Mouse (Mus musculus): Measurements from ENCODE around the gene Crygc.
"Not testable (repeated sequence)": the region's sequence is repeated elsewhere in the genome, so short reads cannot be mapped to it uniquely, and the experiment has no call there.

The Crygc gene

GRCm38 (mm10) chr1:65052140-65052539, 21.3 kb downstream of the Crygc start:
- DNase-seq (ENCODE audit: low spot score in 2 of 2): no peak

- no peak for DNase-seq (ENCODE audit: low spot score in 2 of 2)
Measured at GRCm38 (mm10) chr1:65051696-65052095, 21.8 kb downstream of the Crygc start.

- not testable (repeated sequence) for DNase-seq (ENCODE audit: low spot score in 2 of 2)
Measured at GRCm38 (mm10) chr1:65050952-65051351, 22.5 kb downstream of the Crygc start, which contains the start of gene Cryge. TSS of gene Cryge (minus strand) at chr1:65051149.

GRCm38 (mm10) chr1:65048781-65049180, 24.7 kb downstream of the Crygc start:
- peak; percentile 9 to 32 for DNase-seq (ENCODE audit: low spot score in 2 of 2)

GRCm38 (mm10) chr1:65046401-65047109, 26.9 kb downstream of the Crygc start:
- no peak for DNase-seq (ENCODE audit: low spot score in 2 of 2)

GRCm38 (mm10) chr1:65043433-65043832, 30.1 kb downstream of the Crygc start:
- DNase-seq (ENCODE audit: low spot score in 2 of 2): no peak

- DNase-seq (ENCODE audit: low spot score in 2 of 2): no peak
Measured at GRCm38 (mm10) chr1:65041837-65042236, 31.7 kb downstream of the Crygc start.

GRCm38 (mm10) chr1:65040806-65041205, 32.7 kb downstream of the Crygc start:
- DNase-seq (ENCODE audit: low spot score in 2 of 2): no peak

GRCm38 (mm10) chr1:65039679-65040078, 33.8 kb downstream of the Crygc start:
- no peak for DNase-seq (ENCODE audit: low spot score in 2 of 2)

GRCm38 (mm10) chr1:65037542-65037941, 35.9 kb downstream of the Crygc start:
- DNase-seq (ENCODE audit: low spot score in 2 of 2): no peak

- no peak for DNase-seq (ENCODE audit: low spot score in 2 of 2)
Measured at GRCm38 (mm10) chr1:65035513-65035912, 38.0 kb downstream of the Crygc start.

GRCm38 (mm10) chr1:65032641-65033040, 40.8 kb downstream of the Crygc start, which contains the start of gene Akr1cl:
TSS of gene Akr1cl (minus strand) at chr1:65032759.
- DNase-seq (ENCODE audit: low spot score in 2 of 2): no peak

- no peak for DNase-seq (ENCODE audit: low spot score in 2 of 2)
Measured at GRCm38 (mm10) chr1:65028206-65028605, 45.3 kb downstream of the Crygc start.

All from right cerebral cortex, postnatal 36 days (tissue).